Mouse (Mus musculus) lung, embryonic 16.5 days (tissue): ENCODE results near the gene Cdc42bpb. TPM values are rescaled to one million over a fixed set of nuclear protein-coding genes. Genes with fewer than 3 reads are reported as not detected.
A peak's percentile ranks its signal among the peaks of the same experiment; 100 is the strongest.

ENCODE experiments used
- ATAC-seq: fragments of 200-750 bp; cut with Nextera tagmentation; 2 replicates; pipeline ENCODE4 v1.8.0; 2017; ENCODE audit warnings: low read depth, mild to moderate bottlenecking, moderate library complexity
- H3K27ac ChIP-seq: fragments of 300-500 bp; sonication (generic); 2 replicates; pipeline ENCODE4 v1.5.1; 2014; ENCODE audit warnings: mild to moderate bottlenecking, control low read depth, low read length
- H3K27me3 ChIP-seq: fragments of 300-500 bp; sonication (generic); 2 replicates; pipeline ENCODE4 v1.6.1; 2014; ENCODE audit warnings: low read depth, low read length, mixed read lengths; ENCODE audit not compliant: control insufficient read depth, insufficient read depth
- H3K36me3 ChIP-seq: fragments of 300-500 bp; sonication (generic); 2 replicates; pipeline ENCODE4 v1.6.1; 2014; ENCODE audit warnings: low read length; ENCODE audit not compliant: control insufficient read depth, insufficient read depth
- H3K4me1 ChIP-seq: fragments of 300-500 bp; sonication (generic); replicated peaks from 2 replicates; pipeline ENCODE4 v1.6.1; 2014; ENCODE audit warnings: low read length, mixed read lengths; ENCODE audit not compliant: control insufficient read depth, insufficient read depth
- H3K4me2 ChIP-seq: fragments of 300-500 bp; sonication (generic); 2 replicates; pipeline ENCODE4 v1.6.1; 2014; ENCODE audit warnings: low read depth, low read length, control low read depth
- H3K4me3 ChIP-seq: fragments of 300-500 bp; sonication (generic); 2 replicates; pipeline ENCODE4 v1.5.1; 2014; ENCODE audit warnings: mild to moderate bottlenecking, low read length, control low read depth
- H3K9ac ChIP-seq: fragments of 300-500 bp; sonication (generic); 2 replicates; pipeline ENCODE4 v1.6.1; 2014; ENCODE audit warnings: low read length, control low read depth
- H3K9me3 ChIP-seq: fragments of 300-500 bp; sonication (generic); 2 replicates; pipeline ENCODE4 v1.6.1; 2016; ENCODE audit warnings: low read length; ENCODE audit not compliant: control insufficient read depth
- WGBS: fragments of 180-500 bp; shearing (Covaris S2); extraction: QIAGEN DNeasy Blood & Tissue Kit; methylation state at CpG from one replicate; pipeline ENCODE4 v1.1.7; 2014; 5-methylcytosine and 5-hydroxymethylcytosine counted together
- polyA plus RNA-seq: library from polyadenylated mRNA; unstranded; fragments of >200 nt; fragmentation: Nextera tagmentation; extraction: Ambion mirVana; gene quantifications from 2 replicates; pipeline ENCODE4 v1.2.1, GENCODE M21; 2015

Cdc42bpb gene
- polyA plus RNA-seq, 1 experiment from 2014 or later, result 36.1 TPM

GRCm38 (mm10) chr12:111416921-111417779, 39.6 kb upstream of the Cdc42bpb start, which contains the start of gene Exoc3l4:
Exoc3l4 (plus strand) TSS chr12:111417017.
- peak within 1 kb of the TSS; percentile 69 for H3K9ac ChIP-seq
- peaks cover 3% of the 10 kb centered on the region for H3K27me3 ChIP-seq
- no peaks in the 10 kb centered on the region for H3K9me3 ChIP-seq
- ATAC-seq, result peak; percentile 68
- H3K27ac ChIP-seq, result peak within 1 kb of the TSS; percentile 92
- no peaks in the 10 kb centered on the region for H3K36me3 ChIP-seq
- WGBS, result 3% methylated on average over 17 of the region's 17 CpGs
- peak within 1 kb of the TSS; percentile 50 for H3K4me3 ChIP-seq
- H3K4me1 ChIP-seq, result peaks cover 49% of the 10 kb centered on the region
- peak within 1 kb of the TSS; percentile 78 for H3K4me2 ChIP-seq

DNA sequence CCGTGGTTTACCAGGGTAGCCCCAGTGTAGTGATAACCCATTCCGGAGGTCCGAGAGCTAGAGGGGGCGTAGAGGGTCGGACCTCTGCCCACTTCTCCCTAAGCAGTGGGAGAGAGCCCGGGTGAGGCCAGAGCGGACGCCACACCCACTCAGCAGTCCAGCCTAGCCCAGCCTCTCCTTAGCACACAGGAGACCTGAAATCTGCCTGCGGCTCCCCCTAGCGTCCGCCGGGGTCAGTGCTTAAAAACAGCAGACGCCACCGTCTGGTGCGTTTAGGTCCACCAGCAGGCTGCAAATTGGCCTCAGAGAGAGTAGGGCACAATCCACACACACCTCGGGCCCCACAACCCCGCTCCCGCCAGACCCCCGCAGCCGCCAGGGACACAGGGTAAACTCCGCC, 35.8 kb upstream of the Cdc42bpb start:
- peak overlapping the region; percentile 57 for H3K9ac ChIP-seq
- peaks cover 35% of the 10 kb centered on the region for H3K4me1 ChIP-seq
- peak overlapping the region; percentile 57 for H3K4me2 ChIP-seq
- peak overlapping the region; percentile 70 for H3K27ac ChIP-seq
- H3K4me3 ChIP-seq, result peak overlapping the region; percentile 34
- under 1% methylated on average over 21 of the region's 21 CpGs for WGBS
- ATAC-seq, result peak; percentile 85
- no peaks in the 10 kb centered on the region for H3K36me3 ChIP-seq
- no peaks in the 10 kb centered on the region for H3K9me3 ChIP-seq
- no peaks in the 10 kb centered on the region for H3K27me3 ChIP-seq

GRCm38 (mm10) chr12:111412581-111413284, 35.2 kb upstream of the Cdc42bpb start:
- peak; percentile 41; the same call in 1 of the 2 replicates for ATAC-seq
- Histone ChIP-seq H3K4me1 (peaks cover 30% of the 10 kb centered on the region), H3K4me2 (peak overlapping the region; percentile 57), H3K9ac (peak overlapping the region; percentile 57), H3K27ac (peak overlapping the region; percentile 70), H3K4me3 (peak overlapping the region; percentile 34), H3K27me3 (no peaks in the 10 kb centered on the region), H3K9me3 (no peaks in the 10 kb centered on the region), H3K36me3 (no peaks in the 10 kb centered on the region)
- WGBS, result 20% methylated on average over 12 of the region's 12 CpGs

- H3K27ac ChIP-seq, result no peak overlapping the region
- peaks cover 21% of the 10 kb centered on the region for H3K4me1 ChIP-seq
- no peaks in the 10 kb centered on the region for H3K36me3 ChIP-seq
- ATAC-seq, result no peak
- WGBS, result 64% methylated on average over 8 of the region's 8 CpGs
- H3K9ac ChIP-seq, result no peak overlapping the region
- no peak overlapping the region for H3K4me2 ChIP-seq
- no peak overlapping the region for H3K4me3 ChIP-seq
- peaks cover 6% of the 10 kb centered on the region for H3K27me3 ChIP-seq
- no peaks in the 10 kb centered on the region for H3K9me3 ChIP-seq
Observed at GRCm38 (mm10) chr12:111411631-111412355, 34.3 kb upstream of the Cdc42bpb start.

GRCm38 (mm10) chr12:111409583-111409982, 32.1 kb upstream of the Cdc42bpb start:
- Histone ChIP-seq H3K27me3 (peaks cover 12% of the 10 kb centered on the region), H3K4me2 (no peak overlapping the region), H3K4me3 (no peak overlapping the region), H3K9me3 (no peaks in the 10 kb centered on the region), H3K27ac (no peak overlapping the region), H3K9ac (no peak overlapping the region), H3K36me3 (no peaks in the 10 kb centered on the region), H3K4me1 (peaks cover 21% of the 10 kb centered on the region; the same call in 1 of the 2 replicates)
- WGBS, result 34% methylated on average over 5 of the region's 5 CpGs
- no peak for ATAC-seq

DNA sequence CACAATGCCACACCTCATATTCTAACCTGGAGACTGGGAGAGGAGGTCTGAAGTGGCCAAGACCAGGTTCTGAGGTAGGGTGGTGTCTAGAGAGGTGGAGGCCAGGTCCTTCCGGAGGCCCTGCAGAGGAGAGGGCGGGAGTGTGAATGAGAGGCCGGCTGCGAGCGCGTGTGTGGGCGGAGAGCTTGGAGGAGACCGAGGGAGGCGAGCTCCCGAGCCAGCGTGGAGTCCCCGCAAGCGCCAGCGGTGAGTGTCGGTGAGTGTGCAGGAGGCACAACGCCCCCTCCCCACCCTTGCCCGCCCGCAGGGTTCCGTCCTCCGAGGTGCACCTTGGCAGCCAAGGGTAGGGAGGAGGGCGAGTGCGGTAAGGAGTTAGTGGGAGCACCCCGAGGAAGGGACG, 29.1 kb upstream of the Cdc42bpb start, which contains the start of gene Lbhd2:
TSS of gene Lbhd2 (plus strand) at position 188 of the 400 bp plus-strand sequence.
- 0 out of 2 replicates have a peak within 1 kb of the TSS, but pooled peaks have one; percentile 14 for H3K9ac ChIP-seq
- H3K27me3 ChIP-seq, result peaks cover 14% of the 10 kb centered on the region
- 3% methylated on average over 24 of the region's 24 CpGs for WGBS
- peaks cover 5% of the 10 kb centered on the region; the same call in 1 of the 2 replicates for H3K4me1 ChIP-seq
- peak within 1 kb of the TSS; percentile 20 for H3K4me3 ChIP-seq
- peak within 1 kb of the TSS; percentile 41 for H3K4me2 ChIP-seq
- ATAC-seq, result peak; percentile 36; the same call in 1 of the 2 replicates
- no peaks in the 10 kb centered on the region for H3K36me3 ChIP-seq
- H3K27ac ChIP-seq, result no peak within 1 kb of the TSS
- no peaks in the 10 kb centered on the region for H3K9me3 ChIP-seq

DNA sequence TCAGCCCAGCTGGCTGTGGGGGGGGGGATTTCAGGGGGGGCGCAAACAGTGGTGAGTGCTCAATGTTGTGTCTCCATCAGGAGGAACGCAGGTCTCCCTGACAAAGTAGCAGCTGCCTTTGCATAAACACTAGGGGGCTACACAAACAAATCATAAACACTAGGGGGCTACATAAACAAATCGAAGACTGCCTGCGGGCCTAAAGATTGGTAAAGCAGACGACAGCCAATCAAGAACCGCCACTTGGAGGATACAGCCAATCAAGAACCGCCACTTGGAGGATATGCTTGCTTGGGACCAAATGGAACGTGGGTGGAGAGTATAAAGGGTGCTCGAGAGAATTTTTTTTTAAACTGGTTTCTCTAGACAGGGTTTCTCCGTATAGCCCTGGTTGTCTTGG, 27.4 kb upstream of the Cdc42bpb start:
- Histone ChIP-seq H3K9ac (no peak overlapping the region), H3K36me3 (no peaks in the 10 kb centered on the region), H3K4me1 (peaks cover 6% of the 10 kb centered on the region; the same call in 1 of the 2 replicates), H3K27ac (no peak overlapping the region), H3K4me2 (no peak overlapping the region), H3K9me3 (no peaks in the 10 kb centered on the region), H3K27me3 (peaks cover 14% of the 10 kb centered on the region), H3K4me3 (no peak overlapping the region)
- WGBS, result 48% methylated on average over 10 of the region's 10 CpGs
- ATAC-seq, result no peak

- Histone ChIP-seq H3K9me3 (no peaks in the 10 kb centered on the region), H3K27me3 (peaks cover 7% of the 10 kb centered on the region; the same call in 1 of the 2 replicates), H3K4me3 (no peak overlapping the region), H3K27ac (no peak overlapping the region), H3K4me2 (no peak overlapping the region), H3K4me1 (peaks cover 4% of the 10 kb centered on the region; the same call in 1 of the 2 replicates), H3K36me3 (no peaks in the 10 kb centered on the region), H3K9ac (no peak overlapping the region)
- 17% methylated on average over 15 of the region's 15 CpGs for WGBS
- ATAC-seq, result peak; percentile 71
Observed at GRCm38 (mm10) chr12:111401454-111402184, 24.1 kb upstream of the Cdc42bpb start.
